Mouse (Mus musculus) v-Abl transformed pro-B cells (cell line): ENCODE data around the gene Gkn1.

Experiments
- in situ Hi-C, 2 experiments: fragments of 400-800 bp; cut with MboI; formaldehyde crosslinking; loops; one replicate each; pipeline ENCODE4 v1.15.1; 2025; ENCODE audit not compliant: unreplicated experiment in 2 of 2

The Gkn1 gene

DNA sequence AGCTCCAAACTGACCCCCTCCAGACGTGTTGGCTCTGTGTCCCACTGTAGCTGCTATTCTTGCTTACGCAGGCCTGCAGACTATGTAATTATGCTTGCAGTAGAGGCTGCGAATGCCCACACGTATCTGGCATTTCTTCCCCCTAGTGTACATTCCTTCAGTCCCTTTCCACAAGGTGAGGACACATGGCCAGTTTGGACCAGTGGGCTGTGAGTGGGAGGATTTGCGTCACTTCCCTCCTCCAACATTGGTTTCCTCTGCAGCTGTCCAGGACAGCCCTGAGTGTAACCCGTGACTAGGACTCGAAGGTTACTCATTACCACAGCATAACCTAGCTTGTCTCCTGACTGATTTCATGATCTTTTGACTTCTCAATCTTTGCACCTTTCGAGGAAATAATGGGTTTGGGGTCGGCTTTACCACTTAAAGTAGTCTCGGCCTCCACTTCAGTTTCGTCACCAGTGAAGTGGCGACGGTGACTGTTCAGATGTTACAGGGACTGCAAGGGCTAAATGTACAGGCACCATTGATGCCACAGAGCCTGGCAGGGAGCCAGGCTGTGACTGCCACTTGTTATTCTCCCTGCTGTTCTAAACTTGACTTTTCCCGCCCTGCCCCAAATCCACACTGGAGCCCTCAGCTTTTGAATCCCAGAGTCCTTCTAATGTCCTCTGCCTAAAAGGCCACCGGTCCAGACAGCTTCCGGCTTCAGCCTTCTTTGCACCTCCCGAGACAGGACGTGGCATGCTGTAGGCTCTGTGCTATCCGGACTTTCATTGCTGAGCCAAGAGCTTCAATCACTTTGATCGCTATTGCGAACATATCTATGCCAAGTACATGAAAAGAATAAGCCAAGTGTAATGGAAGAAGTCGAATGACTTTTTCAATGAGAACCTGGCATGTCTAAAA lies 22.2 kb downstream of the Gkn1 start:
- in situ Hi-C loops, result loop anchor here in 1 of 2 experiments (5.0 to 25.0 kb wide), 3 partner anchors 36 to 541 kb away; partner anchors contain the start of genes Anxa4 and D6Ertd527e

DNA sequence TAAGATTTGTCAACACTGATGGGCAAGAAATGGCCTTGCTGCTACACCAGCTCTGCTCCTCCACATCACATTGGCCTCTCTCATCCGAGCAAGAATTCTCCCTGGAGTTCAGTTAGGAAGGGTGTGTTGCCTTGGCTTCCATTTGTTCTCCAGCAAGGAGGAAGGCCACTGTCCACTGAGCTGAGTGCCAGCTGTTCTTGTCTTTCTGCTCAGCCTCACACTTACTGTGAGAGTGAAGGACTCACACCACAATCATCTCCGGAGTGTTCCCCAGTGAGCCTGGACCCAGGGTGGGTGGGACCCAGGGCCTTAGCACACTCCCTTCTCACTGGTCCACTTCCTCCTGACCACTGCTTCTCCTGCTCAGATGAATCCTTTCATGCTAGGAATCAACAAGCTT lies 23.8 kb downstream of the Gkn1 start:
- in situ Hi-C loops, result loop anchor here in 1 of 2 experiments (5.0 to 25.0 kb wide), 3 partner anchors 35 to 540 kb away; partner anchors contain the start of genes Anxa4 and D6Ertd527e

DNA sequence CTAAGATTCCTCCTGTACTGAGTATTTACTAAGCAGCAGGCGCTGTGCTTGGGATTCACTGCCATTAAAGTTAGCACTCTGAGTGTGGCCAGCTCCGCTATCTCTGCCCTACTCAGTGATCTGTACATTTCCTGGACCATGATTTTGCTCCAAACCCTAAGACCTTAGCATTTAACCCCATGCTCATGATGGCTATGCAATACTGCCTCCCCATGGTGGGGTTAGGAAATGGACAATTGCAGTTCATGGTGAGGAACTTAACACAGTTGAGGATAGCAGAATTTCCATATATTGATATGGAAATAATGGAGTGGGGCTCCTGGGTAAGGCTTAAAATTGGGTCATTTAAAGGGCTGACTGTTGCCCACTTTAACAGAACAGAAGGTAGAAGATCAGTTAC lies 27.4 kb downstream of the Gkn1 start:
- in situ Hi-C loops, result loop anchor here in 1 of 2 experiments (5.0 kb wide), 1 partner anchor 221 kb away; the partner anchor contains the start of gene D6Ertd527e

DNA sequence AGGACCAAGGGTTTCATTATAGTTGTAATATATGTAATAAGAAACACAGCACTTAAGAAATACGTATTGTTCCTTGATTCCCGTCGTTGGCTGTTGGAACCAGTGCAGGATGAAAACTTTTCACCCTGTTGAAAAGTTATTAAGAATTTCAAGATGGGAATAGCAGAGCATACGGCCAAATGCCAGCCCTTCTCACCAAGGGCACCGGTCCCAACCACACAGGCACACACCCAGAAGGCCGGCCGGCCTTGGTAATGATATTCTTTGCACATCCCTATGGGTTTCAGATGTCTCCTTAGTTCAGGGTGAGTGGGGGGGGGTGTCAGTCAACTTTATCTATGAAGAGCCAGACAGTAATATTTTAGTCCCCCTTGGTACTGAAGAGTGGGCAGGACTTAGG lies 32.1 kb downstream of the Gkn1 start:
- in situ Hi-C loops, result no loop called here

DNA sequence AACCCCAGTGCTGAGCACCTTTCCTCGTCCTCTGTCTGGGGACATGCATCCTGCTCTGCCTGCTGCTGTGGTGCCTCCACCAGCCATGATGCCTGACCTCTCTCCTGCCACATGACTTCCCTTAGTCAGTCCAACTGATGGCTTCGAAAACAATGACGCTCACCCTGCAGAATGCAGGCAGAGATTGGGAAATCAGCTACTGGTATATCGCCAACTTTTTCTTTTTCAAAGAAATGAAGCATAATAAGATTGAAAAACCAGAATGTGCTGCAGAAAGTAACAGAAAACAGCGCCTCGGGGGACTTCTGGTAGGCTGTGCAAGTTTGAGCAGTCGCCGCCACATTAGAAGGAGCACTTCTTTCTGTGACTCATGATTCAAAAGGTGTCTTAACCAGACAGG lies 33.8 kb downstream of the Gkn1 start:
- in situ Hi-C loops, result no loop called here

DNA sequence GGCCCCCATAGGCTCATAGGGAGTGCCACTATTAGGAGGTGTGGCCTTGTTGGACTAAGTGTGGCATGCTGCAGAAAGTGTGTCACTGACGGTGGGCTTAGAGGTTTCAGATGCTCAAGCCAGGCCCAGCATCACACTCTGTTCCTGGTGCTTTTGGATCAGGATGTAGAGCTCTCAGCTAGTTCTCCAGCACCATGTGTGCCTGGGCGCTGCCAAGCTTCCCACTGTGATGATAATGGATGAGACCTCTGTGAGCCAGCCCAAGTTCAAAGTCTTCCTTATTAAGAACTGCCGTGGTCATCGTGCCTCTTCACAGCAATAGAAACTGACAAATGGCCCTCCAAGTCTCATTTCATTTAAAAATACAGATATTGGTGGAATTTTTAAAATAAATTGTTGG lies 38.0 kb downstream of the Gkn1 start:
- in situ Hi-C loops, result no loop called here

DNA sequence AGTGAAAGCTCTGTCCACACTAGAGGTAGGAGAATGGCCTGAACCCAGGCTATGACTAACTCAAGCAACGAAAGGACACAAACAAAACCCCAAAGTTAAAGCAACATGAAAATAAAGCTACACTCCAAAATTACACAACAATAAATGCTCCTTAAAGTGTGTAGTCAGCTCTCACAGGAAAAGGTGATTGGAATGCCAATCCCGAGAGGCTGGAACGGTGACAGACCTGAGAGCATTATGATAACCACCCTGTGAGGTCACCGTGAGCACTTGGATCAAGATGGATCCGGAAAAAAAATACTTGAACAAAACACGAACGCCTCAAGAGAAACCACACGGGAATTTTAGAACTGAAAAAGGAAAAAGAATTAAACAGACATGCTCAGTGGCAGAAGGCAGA lies 46.3 kb downstream of the Gkn1 start:
- in situ Hi-C loops, result no loop called here

DNA sequence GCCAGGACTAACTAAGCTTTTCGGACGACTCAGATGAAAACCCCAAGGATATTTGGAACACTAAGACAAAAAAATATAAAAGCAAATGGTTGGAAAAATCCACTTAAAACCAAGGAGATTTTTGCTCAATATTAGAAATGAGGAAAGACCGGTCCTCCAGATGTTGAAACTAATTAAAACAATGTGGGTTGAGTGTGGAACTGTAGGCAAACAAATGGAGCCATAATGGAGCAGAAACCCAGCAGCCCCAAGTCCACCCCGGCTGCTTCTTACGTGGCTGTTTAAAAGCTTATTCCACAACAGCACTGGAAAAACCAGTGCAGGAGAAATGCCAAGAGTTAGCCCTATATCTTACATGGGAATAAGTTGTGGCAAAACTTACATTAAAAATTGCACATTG lies 48.0 kb downstream of the Gkn1 start:
- in situ Hi-C loops, result no loop called here

DNA sequence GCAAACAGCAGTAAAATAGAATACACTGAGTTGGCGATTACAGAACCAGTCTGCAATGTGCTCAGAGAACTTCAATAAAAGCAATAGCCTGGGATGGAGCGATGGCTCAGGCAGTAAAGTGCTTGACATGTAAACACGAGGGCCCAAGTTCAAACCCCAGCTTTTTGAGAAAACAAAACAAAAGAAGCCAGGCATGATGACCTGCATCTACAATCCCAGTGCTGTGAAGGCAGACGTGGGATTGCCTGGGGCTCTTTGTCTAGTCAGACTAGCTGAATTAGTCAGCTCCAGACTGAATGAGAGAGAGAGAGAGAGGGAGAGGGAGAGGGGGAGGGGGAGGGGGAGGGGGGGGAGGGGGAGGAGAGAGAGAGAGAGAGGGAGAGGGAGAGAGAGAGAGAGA lies 48.8 kb downstream of the Gkn1 start:
- in situ Hi-C loops, result no loop called here
